Mouse (Mus musculus): ENCODE results near the gene Kcnma1. TPM values are rescaled to one million over a fixed set of nuclear protein-coding genes. Genes with fewer than 3 reads are reported as not detected.

Kcnma1 gene
- polyA plus RNA-seq, 1 experiment from 2014 or later, result 7.8 TPM

- Histone ChIP-seq H3K4me1 (ENCODE audit: control insufficient read depth, insufficient read depth, low read length) (peaks cover 27% of the 10 kb centered on the region), H3K27me3 (replicated peaks; ENCODE audit: control insufficient read depth, insufficient read depth, low read length) (no peaks in the 10 kb centered on the region), H3K4me3 (ENCODE audit: low read depth, low read length) (no peak overlapping the region), H3K4me2 (ENCODE audit: low read depth, low read length) (no peak overlapping the region), H3K27ac (replicated peaks; ENCODE audit: low read depth, low read length) (peak overlapping the region; percentile 89), H3K36me3 (ENCODE audit: control insufficient read depth, insufficient read depth, low read length) (no peaks in the 10 kb centered on the region), H3K9me3 (ENCODE audit: control insufficient read depth, low read length) (no peaks in the 10 kb centered on the region), H3K9ac (ENCODE audit: low read depth, low read length) (no peak overlapping the region)
- DNase-seq (ENCODE audit: low spot score) (peak; percentile 94), ATAC-seq (ENCODE audit: low read depth) (peak; percentile 90)
- WGBS, result 40% methylated on average over 3 of the region's 3 CpGs
Measured at GRCm38 (mm10) chr14:23494496-23494800, 519.8 kb downstream of the Kcnma1 start.

- Histone ChIP-seq H3K4me3 (ENCODE audit: low read depth, low read length) (no peak overlapping the region), H3K27me3 (replicated peaks; ENCODE audit: control insufficient read depth, insufficient read depth, low read length) (no peaks in the 10 kb centered on the region), H3K36me3 (ENCODE audit: control insufficient read depth, insufficient read depth, low read length) (no peaks in the 10 kb centered on the region), H3K4me2 (ENCODE audit: low read depth, low read length) (no peak overlapping the region), H3K9ac (ENCODE audit: low read depth, low read length) (no peak overlapping the region), H3K27ac (replicated peaks; ENCODE audit: low read depth, low read length) (peak overlapping the region; percentile 89), H3K9me3 (ENCODE audit: control insufficient read depth, low read length) (no peaks in the 10 kb centered on the region), H3K4me1 (ENCODE audit: control insufficient read depth, insufficient read depth, low read length) (peaks cover 27% of the 10 kb centered on the region)
- 41% methylated on average over 8 of the region's 8 CpGs for WGBS
- ATAC-seq (ENCODE audit: low read depth) (peak; percentile 71), DNase-seq (ENCODE audit: low spot score) (peak; percentile 92)
Measured at GRCm38 (mm10) chr14:23493750-23494495, 520.4 kb downstream of the Kcnma1 start.

GRCm38 (mm10) chr14:23492581-23493360, 521.5 kb downstream of the Kcnma1 start:
- DNase-seq (ENCODE audit: low spot score), result peak; percentile 90
- H3K27ac ChIP-seq (replicated peaks; ENCODE audit: low read depth, low read length), result peak overlapping the region; percentile 89

DNA sequence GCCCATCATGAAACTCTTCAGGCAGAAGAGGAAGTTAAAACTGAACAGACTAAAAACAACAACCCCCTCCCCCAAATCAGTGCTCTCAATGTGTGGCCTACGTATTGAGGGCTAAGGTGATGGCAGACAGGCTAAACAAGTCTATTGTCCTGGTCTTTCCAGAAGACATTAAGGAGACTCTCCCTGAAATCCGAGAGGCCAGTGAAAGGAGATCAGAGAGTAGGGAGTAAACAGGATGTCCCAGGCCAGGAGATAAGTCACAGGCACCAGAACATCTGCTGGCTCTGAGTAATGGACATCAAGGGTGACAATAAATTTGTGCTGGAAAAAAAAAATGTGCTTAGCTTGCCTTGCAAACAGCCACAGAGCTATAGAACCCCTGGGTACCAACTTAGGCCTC, 522.9 kb downstream of the Kcnma1 start:
- Histone ChIP-seq H3K4me1 (ENCODE audit: control insufficient read depth, insufficient read depth, low read length) (peaks cover 27% of the 10 kb centered on the region), H3K27me3 (replicated peaks; ENCODE audit: control insufficient read depth, insufficient read depth, low read length) (no peaks in the 10 kb centered on the region), H3K9me3 (ENCODE audit: control insufficient read depth, low read length) (no peaks in the 10 kb centered on the region), H3K4me3 (ENCODE audit: low read depth, low read length) (no peak overlapping the region), H3K9ac (ENCODE audit: low read depth, low read length) (no peak overlapping the region), H3K4me2 (ENCODE audit: low read depth, low read length) (no peak overlapping the region), H3K36me3 (ENCODE audit: control insufficient read depth, insufficient read depth, low read length) (no peaks in the 10 kb centered on the region), H3K27ac (replicated peaks; ENCODE audit: low read depth, low read length) (0 out of 2 replicates have a peak overlapping the region, but pooled peaks have one; percentile 89)
- ATAC-seq (ENCODE audit: low read depth) (no peak), DNase-seq (ENCODE audit: low spot score) (no peak)
- 35% methylated on average over 2 of the region's 2 CpGs for WGBS

More at GRCm38 (mm10) chr14:23492581-23493360, 521.5 kb downstream of the Kcnma1 start:
- Histone ChIP-seq H3K9me3 (ENCODE audit: control insufficient read depth, low read length) (no peaks in the 10 kb centered on the region), H3K4me3 (ENCODE audit: low read depth, low read length) (no peak overlapping the region), H3K9ac (ENCODE audit: low read depth, low read length) (no peak overlapping the region), H3K4me2 (ENCODE audit: low read depth, low read length) (no peak overlapping the region), H3K4me1 (ENCODE audit: control insufficient read depth, insufficient read depth, low read length) (peaks cover 27% of the 10 kb centered on the region), H3K27me3 (replicated peaks; ENCODE audit: control insufficient read depth, insufficient read depth, low read length) (no peaks in the 10 kb centered on the region), H3K36me3 (ENCODE audit: control insufficient read depth, insufficient read depth, low read length) (no peaks in the 10 kb centered on the region)
- 0 out of 2 replicates have a peak, but pooled peaks have one; percentile 23 for ATAC-seq (ENCODE audit: low read depth)
- WGBS, result 49% methylated on average over 9 of the region's 9 CpGs

- Histone ChIP-seq H3K4me3 (ENCODE audit: low read depth, low read length) (no peak overlapping the region), H3K27ac (replicated peaks; ENCODE audit: low read depth, low read length) (no peak overlapping the region; the same call in 1 of the 2 replicates), H3K4me1 (ENCODE audit: control insufficient read depth, insufficient read depth, low read length) (peaks cover 5% of the 10 kb centered on the region), H3K4me2 (ENCODE audit: low read depth, low read length) (no peak overlapping the region), H3K9ac (ENCODE audit: low read depth, low read length) (no peak overlapping the region), H3K27me3 (replicated peaks; ENCODE audit: control insufficient read depth, insufficient read depth, low read length) (no peaks in the 10 kb centered on the region), H3K36me3 (ENCODE audit: control insufficient read depth, insufficient read depth, low read length) (no peaks in the 10 kb centered on the region), H3K9me3 (ENCODE audit: control insufficient read depth, low read length) (no peaks in the 10 kb centered on the region)
- WGBS, result 65% methylated on average over 1 of the region's 1 CpGs
- ATAC-seq (ENCODE audit: low read depth), result no peak
- DNase-seq (ENCODE audit: low spot score), result peak; percentile 71
Measured at GRCm38 (mm10) chr14:23486687-23487086, 527.6 kb downstream of the Kcnma1 start.

DNA sequence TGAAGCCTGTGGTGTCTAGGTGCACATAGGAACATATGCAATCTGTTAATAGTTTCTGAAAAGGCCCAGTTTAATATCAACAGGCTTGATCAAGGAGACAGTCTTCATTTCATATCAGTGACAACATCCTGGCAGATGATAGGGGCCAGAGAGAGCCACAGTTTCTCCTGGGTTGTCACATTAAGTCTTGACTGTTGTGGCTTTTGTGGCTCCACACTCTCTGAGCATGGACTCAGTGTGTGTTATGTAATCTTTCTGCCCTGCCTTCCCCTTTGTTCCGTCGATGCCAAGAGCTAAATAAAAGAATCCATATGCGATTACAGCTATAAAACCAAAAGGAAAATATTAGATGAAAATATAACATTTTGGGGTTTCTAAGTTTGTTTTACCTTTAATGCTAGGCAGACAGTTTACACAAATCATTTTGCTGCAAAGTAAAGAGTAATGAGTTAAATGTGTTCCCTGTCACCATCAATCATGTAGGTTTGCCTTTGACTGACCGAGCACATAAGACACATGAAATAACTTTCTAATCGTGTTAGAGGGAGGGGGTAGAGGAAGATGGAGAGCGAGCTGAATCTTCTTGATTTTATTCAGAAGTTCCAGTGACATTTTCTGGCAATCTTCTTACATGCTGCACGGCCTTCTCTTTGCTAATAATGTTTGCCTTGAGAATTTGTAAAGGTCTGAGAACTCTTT, 528.3 kb downstream of the Kcnma1 start:
- no peak overlapping the region for H3K4me2 ChIP-seq (ENCODE audit: low read depth, low read length)
- no peaks in the 10 kb centered on the region for H3K27me3 ChIP-seq (replicated peaks; ENCODE audit: control insufficient read depth, insufficient read depth, low read length)
- 33% methylated on average over 7 of the region's 7 CpGs for WGBS
- peaks cover 5% of the 10 kb centered on the region for H3K4me1 ChIP-seq (ENCODE audit: control insufficient read depth, insufficient read depth, low read length)
- H3K4me3 ChIP-seq (ENCODE audit: low read depth, low read length), result no peak overlapping the region
- 0 out of 2 replicates have a peak overlapping the region, but pooled peaks have one; percentile 29 for H3K27ac ChIP-seq (replicated peaks; ENCODE audit: low read depth, low read length)
- H3K36me3 ChIP-seq (ENCODE audit: control insufficient read depth, insufficient read depth, low read length), result no peaks in the 10 kb centered on the region
- ATAC-seq (ENCODE audit: low read depth), result 0 out of 2 replicates have a peak, but pooled peaks have one; percentile 26
- H3K9me3 ChIP-seq (ENCODE audit: control insufficient read depth, low read length), result no peaks in the 10 kb centered on the region
- peak; percentile 74 for DNase-seq (ENCODE audit: low spot score)
- H3K9ac ChIP-seq (ENCODE audit: low read depth, low read length), result no peak overlapping the region

DNA sequence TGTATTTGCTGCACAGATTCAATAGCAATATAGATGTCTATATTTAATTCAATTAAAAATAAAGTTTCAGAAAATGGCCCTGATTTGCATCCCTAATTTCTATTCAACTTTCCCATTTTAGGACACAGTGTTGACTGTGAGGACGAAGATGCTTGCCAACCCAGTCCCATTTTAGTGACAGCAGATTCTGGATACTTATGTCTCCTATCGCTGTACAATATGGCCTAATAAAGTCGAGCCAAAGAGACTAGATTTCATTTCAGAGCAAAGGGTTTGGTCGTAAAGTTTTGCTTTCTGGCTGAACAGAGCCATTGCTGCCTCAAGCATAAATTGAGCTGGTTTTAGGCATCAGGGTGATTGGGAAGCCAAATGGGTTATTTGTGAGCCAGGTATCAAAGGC, 539.2 kb downstream of the Kcnma1 start:
- Histone ChIP-seq H3K4me1 (ENCODE audit: control insufficient read depth, insufficient read depth, low read length) (no peaks in the 10 kb centered on the region), H3K9ac (ENCODE audit: low read depth, low read length) (no peak overlapping the region), H3K9me3 (ENCODE audit: control insufficient read depth, low read length) (no peaks in the 10 kb centered on the region), H3K4me3 (ENCODE audit: low read depth, low read length) (no peak overlapping the region), H3K27ac (replicated peaks; ENCODE audit: low read depth, low read length) (no peak overlapping the region), H3K4me2 (ENCODE audit: low read depth, low read length) (no peak overlapping the region), H3K36me3 (ENCODE audit: control insufficient read depth, insufficient read depth, low read length) (no peaks in the 10 kb centered on the region), H3K27me3 (replicated peaks; ENCODE audit: control insufficient read depth, insufficient read depth, low read length) (no peaks in the 10 kb centered on the region)
- DNase-seq (ENCODE audit: low spot score), result no peak
- no peak for ATAC-seq (ENCODE audit: low read depth)
- WGBS, result 90% methylated on average over 4 of the region's 4 CpGs

DNA sequence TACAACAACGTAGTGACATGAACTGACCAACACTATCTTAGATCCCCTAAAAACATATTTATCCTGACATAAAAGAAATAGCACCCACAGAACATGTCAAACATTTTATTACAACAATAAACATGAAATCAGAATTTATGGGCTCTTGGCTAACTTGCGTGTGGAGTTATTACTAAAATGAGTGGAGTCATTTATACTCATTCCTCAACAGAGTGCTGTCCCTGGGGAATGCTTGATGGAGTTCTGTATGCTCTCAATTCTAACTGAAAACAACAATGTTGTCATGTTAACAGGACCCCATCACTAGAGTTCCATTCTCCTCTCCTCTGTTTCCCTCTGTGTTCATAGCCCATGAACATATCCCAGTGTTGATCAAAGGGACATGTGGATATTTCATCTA, 544.2 kb downstream of the Kcnma1 start:
- no peak overlapping the region for H3K4me3 ChIP-seq (ENCODE audit: low read depth, low read length)
- 79% methylated on average over 2 of the region's 2 CpGs for WGBS
- no peaks in the 10 kb centered on the region for H3K36me3 ChIP-seq (ENCODE audit: control insufficient read depth, insufficient read depth, low read length)
- H3K4me2 ChIP-seq (ENCODE audit: low read depth, low read length), result no peak overlapping the region
- H3K9ac ChIP-seq (ENCODE audit: low read depth, low read length), result no peak overlapping the region
- H3K27ac ChIP-seq (replicated peaks; ENCODE audit: low read depth, low read length), result no peak overlapping the region
- no peaks in the 10 kb centered on the region for H3K9me3 ChIP-seq (ENCODE audit: control insufficient read depth, low read length)
- H3K4me1 ChIP-seq (ENCODE audit: control insufficient read depth, insufficient read depth, low read length), result no peaks in the 10 kb centered on the region
- H3K27me3 ChIP-seq (replicated peaks; ENCODE audit: control insufficient read depth, insufficient read depth, low read length), result no peaks in the 10 kb centered on the region
- ATAC-seq (ENCODE audit: low read depth) (no peak), DNase-seq (ENCODE audit: low spot score) (no peak)
